Mouse (Mus musculus) WW6 (cell line): ENCODE measurements around the gene Noc4l.

Experiments
- DNase-seq: peaks from one replicate; pipeline ENCODE4 v3.0.0-alpha.2; 2013; ENCODE audit warnings: low read depth, low spot score

The Noc4l gene

GRCm38 (mm10) chr5:110609425-110609824, 43.8 kb downstream of the Noc4l start:
- no peak for DNase-seq

- DNase-seq, result no peak
Observed at GRCm38 (mm10) chr5:110608941-110609340, 44.3 kb downstream of the Noc4l start.

GRCm38 (mm10) chr5:110608336-110608735, 44.9 kb downstream of the Noc4l start:
- no peak for DNase-seq

- DNase-seq, result no peak
Observed at GRCm38 (mm10) chr5:110607767-110608166, 45.5 kb downstream of the Noc4l start.

GRCm38 (mm10) chr5:110605531-110606221, 47.5 kb downstream of the Noc4l start:
- no peak for DNase-seq

GRCm38 (mm10) chr5:110604311-110604710, 48.9 kb downstream of the Noc4l start:
- no peak for DNase-seq

GRCm38 (mm10) chr5:110603016-110603685, 50.1 kb downstream of the Noc4l start:
- no peak for DNase-seq
